Mouse (Mus musculus) cerebellum, adult 9-11 months (tissue): ENCODE results near the gene Gucy2d.

Experiments used
- DNase-seq: peaks from one replicate; pipeline ENCODE4 v3.0.0; 2022

The Gucy2d gene

DNA sequence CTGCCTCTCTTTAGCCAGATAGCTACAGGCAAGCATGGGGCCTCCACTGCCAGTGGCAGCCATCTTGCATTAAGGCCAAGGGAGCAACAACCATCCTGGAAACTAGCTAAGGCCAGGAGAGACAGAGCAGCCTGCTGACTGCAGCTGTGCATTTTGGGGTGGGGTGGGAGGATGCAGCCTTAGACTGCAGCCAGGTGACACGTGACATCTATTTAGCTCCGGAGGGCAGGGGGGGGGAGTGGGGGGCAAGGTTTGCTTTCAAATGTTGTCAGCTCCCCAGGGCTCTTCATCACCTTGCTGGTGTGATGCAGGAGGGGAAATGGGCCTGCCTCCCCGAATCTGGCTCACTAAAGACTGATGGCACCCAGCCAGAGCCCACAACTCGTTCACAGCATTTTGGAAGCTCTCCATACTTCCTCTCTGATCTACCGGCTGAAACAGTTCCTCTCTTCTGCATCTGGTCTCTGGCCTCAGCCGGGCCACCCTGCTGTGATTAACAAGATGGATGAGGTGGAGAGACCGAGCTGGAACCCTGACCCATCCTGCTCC is 83.7 kb downstream of the Gucy2d start:
- DNase-seq = no peak

DNA sequence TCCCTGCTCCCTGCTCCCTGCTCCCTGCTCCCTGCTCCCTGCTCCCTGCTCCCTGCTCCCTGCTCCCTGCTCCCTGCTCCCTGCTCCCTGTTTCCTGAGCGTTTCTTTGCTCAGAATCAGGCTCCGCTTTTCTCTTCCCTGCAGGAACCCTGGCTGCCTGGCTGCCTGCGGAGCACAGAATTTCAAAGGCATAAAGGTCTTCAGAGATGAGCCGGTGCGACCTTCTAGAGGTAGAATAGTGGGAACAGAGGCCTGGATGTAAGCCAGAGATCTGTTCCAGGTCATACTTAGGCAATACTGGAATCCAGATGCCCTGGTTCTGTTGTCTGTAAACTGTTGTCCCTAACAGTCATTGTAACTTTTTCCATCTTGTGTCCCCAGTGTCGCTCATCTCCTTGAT is 84.2 kb downstream of the Gucy2d start:
- DNase-seq = no peak

DNA sequence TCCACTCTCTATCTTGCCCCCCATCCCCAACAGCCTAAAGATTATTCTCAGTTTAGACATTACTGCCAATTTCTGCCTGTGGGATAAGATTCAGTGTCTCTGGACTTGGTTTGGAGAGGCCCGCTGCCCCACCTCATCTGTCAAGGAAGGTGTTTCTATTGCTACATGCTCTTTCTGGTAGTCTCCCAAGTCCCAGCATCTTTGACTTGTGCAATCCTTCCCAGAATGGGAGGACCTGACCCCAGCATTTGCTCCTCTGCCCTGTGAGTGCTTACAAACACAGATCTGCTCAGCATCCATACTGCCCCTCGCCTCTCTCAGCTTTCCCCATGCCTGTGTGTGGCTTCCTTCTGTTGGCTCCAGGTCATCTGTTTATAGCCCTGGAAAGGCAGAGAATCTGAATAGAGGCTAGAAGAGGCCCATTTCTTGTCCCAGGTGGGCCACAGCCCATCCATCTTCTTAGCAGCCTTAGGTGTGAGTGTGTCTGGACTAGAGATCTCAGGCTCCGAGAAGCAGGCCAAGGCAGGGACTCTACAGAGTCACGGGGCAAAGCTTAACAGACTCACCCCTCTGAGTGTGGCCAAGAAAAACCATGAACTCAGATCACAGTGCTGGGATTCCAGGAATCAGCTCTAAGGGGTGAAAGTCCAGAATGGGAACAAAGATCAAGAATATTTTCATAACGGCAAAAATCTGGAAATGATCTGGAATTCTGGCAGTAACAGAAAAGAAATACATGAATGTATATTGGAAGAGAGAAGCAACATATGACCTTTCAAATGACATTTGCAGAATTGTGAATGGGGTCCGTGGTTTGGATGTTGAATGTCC is 84.9 kb downstream of the Gucy2d start:
- DNase-seq = no peak
